Mouse (Mus musculus): Measurements from ENCODE around the gene Olfr1288. TPM values are rescaled to one million over a fixed set of nuclear protein-coding genes. Genes with fewer than 3 reads are reported as not detected.

The Olfr1288 gene
- polyA plus RNA-seq (2014; fragmentation: Nextera tagmentation; extraction: Ambion mirVana) = not detected in 2 replicates

DNA sequence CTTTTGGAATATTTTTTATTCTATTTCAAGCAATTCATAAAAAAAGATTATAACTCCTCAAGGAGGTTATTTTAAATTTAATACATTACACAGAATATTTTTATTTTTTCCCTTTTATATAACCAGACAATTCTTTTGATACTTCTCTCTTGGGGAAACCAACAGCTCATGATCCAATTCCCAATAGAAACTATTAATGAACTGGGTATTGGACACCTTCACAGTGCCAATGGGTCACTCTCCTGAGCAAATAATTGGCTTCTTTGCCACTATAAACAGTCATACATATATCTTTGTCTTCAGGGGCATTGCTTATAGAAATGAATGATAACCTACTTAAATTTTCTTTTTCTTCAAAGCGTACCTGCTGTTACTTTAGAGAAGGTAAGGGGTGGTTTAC lies at the start of gene Olfr1288:
Gene Olfr1288, plus strand, starts transcription at position 301 of the 400 bp plus-strand sequence.
- no peak within 1 kb of the TSS for H3K27ac ChIP-seq (ENCODE audit: low read depth, low read length)
- H3K4me3 ChIP-seq (ENCODE audit: low read depth, low read length) = no peak within 1 kb of the TSS
- no peaks in the 10 kb centered on the region for H3K9me3 ChIP-seq (replicated peaks; ENCODE audit: control insufficient read depth, low read length)
- H3K27me3 ChIP-seq (replicated peaks; ENCODE audit: control insufficient read depth, insufficient read depth, low read length) = no peaks in the 10 kb centered on the region
- no peak for DNase-seq (ENCODE audit: low spot score)
- 96% methylated on average over 1 of the region's 1 CpGs for WGBS
- H3K4me1 ChIP-seq (ENCODE audit: control insufficient read depth, insufficient read depth, low read length) = no peaks in the 10 kb centered on the region
- no peak within 1 kb of the TSS for H3K9ac ChIP-seq (ENCODE audit: low read length)
- no peak for ATAC-seq
- H3K36me3 ChIP-seq (ENCODE audit: control insufficient read depth, insufficient read depth, low read length) = no peaks in the 10 kb centered on the region
- H3K4me2 ChIP-seq (ENCODE audit: low read length) = no peak within 1 kb of the TSS

DNA sequence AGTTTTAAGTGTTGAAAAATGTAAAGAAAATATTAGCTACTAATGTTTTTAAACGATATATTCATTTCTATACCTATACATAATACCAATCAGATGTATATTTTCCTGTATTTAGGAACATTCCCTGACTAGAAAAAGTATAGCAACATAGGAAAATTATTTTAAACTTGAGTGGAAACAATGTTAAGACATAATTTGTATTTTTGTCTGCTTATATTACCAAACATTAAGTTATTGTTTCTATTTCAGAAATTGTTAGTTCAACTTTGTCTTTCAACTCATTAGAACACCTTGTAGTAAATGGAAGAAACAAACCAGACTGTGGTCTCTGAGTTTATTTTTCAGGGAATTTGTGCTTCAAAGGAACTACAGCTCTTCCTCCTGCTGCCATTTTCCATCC lies 25.1 kb upstream of the Olfr1288 start, which contains the start of gene Olfr1287:
Gene Olfr1287, plus strand, starts transcription at position 301 of the 400 bp plus-strand sequence.
- no peaks in the 10 kb centered on the region for H3K4me1 ChIP-seq (ENCODE audit: control insufficient read depth, insufficient read depth, low read length)
- no peak within 1 kb of the TSS for H3K4me3 ChIP-seq (ENCODE audit: low read depth, low read length)
- no peak for DNase-seq (ENCODE audit: low spot score)
- H3K4me2 ChIP-seq (ENCODE audit: low read length) = no peak within 1 kb of the TSS
- H3K36me3 ChIP-seq (ENCODE audit: control insufficient read depth, insufficient read depth, low read length) = no peaks in the 10 kb centered on the region
- no peak within 1 kb of the TSS for H3K9ac ChIP-seq (ENCODE audit: low read length)
- H3K27me3 ChIP-seq (replicated peaks; ENCODE audit: control insufficient read depth, insufficient read depth, low read length) = no peaks in the 10 kb centered on the region
- WGBS = 72% methylated on average over 1 of the region's 1 CpGs
- no peaks in the 10 kb centered on the region for H3K9me3 ChIP-seq (replicated peaks; ENCODE audit: control insufficient read depth, low read length)
- ATAC-seq = no peak
- no peak within 1 kb of the TSS for H3K27ac ChIP-seq (ENCODE audit: low read depth, low read length)

DNA sequence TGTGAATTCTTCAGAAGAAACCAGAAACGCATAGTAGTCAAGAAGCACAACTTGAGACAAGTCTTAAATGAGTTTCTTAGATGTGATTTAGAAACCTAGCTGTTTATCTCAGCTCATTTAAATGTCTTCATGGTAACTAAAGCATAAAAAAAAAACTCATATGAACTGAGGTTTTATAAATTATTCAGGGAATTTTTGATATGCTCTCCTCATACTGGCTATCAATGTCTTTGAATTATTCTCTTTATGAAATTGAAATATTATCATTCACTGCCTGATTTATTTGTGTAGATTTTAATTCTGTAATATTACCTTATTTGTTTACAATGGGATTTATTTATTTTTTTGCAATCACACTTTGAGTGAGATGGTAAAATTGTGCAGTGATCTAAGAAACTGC lies 6.6 kb downstream of the Olfr1288 start, which contains the start of gene Olfr1289:
Gene Olfr1289, plus strand, starts transcription at position 301 of the 400 bp plus-strand sequence.
- ATAC-seq (no peak), DNase-seq (ENCODE audit: low spot score) (no peak)
- Histone ChIP-seq H3K9ac (ENCODE audit: low read length) (no peak within 1 kb of the TSS), H3K4me1 (ENCODE audit: control insufficient read depth, insufficient read depth, low read length) (no peaks in the 10 kb centered on the region), H3K27me3 (replicated peaks; ENCODE audit: control insufficient read depth, insufficient read depth, low read length) (no peaks in the 10 kb centered on the region), H3K36me3 (ENCODE audit: control insufficient read depth, insufficient read depth, low read length) (no peaks in the 10 kb centered on the region), H3K4me2 (ENCODE audit: low read length) (no peak within 1 kb of the TSS), H3K4me3 (ENCODE audit: low read depth, low read length) (no peak within 1 kb of the TSS), H3K27ac (ENCODE audit: low read depth, low read length) (no peak within 1 kb of the TSS), H3K9me3 (replicated peaks; ENCODE audit: control insufficient read depth, low read length) (no peaks in the 10 kb centered on the region)
- 77% methylated on average over 1 of the region's 1 CpGs for WGBS

DNA sequence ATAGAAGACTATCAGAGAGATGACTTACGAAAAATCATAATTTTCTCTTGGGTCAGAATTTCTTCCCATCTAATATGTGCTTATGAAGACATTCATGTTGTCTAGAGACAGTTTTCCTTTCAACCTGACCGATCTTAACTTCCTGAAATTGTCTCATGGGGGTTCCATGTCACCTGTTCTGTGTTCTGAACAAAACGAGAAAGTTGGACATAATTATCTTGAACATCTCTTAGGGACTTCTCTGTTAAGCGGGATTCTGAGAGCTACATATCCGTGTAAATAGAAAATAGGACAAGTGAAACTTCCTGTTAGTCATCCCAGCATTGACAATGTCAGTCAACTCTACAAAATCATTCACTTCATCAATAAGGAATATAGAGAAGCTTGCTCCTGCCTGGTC lies 19.8 kb downstream of the Olfr1288 start, which contains the start of gene Olfr1290:
Gene Olfr1290, minus strand, starts transcription at position 101 of the 400 bp plus-strand sequence.
- Histone ChIP-seq H3K36me3 (ENCODE audit: control insufficient read depth, insufficient read depth, low read length) (no peaks in the 10 kb centered on the region), H3K4me2 (ENCODE audit: low read length) (no peak within 1 kb of the TSS), H3K4me3 (ENCODE audit: low read depth, low read length) (no peak within 1 kb of the TSS), H3K27ac (ENCODE audit: low read depth, low read length) (no peak within 1 kb of the TSS), H3K9me3 (replicated peaks; ENCODE audit: control insufficient read depth, low read length) (no peaks in the 10 kb centered on the region), H3K9ac (ENCODE audit: low read length) (no peak within 1 kb of the TSS), H3K27me3 (replicated peaks; ENCODE audit: control insufficient read depth, insufficient read depth, low read length) (no peaks in the 10 kb centered on the region), H3K4me1 (ENCODE audit: control insufficient read depth, insufficient read depth, low read length) (no peaks in the 10 kb centered on the region)
- no peak for ATAC-seq
- no peak for DNase-seq (ENCODE audit: low spot score)
- 82% methylated on average over 5 of the region's 5 CpGs for WGBS

DNA sequence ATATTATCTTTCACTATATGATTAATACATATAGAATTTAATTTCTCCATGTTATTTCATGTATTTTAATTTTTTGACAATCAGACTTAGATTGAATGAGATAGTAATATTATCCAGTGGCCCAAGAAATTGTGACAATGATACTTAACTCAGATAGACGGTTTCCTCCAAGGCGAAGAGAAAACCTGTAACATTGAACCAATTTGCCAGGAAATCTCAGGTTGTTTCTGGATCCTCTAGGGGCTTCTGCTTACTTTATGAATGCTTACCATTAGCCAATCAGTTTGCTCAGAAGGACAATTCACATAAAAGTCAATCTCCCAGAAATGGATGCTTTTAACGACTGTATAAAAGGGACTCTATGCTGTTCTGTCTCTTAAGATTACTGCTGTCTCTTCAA lies 23.0 kb downstream of the Olfr1288 start, which contains the start of gene Olfr1291-ps1:
Gene Olfr1291-ps1, plus strand, starts transcription at position 301 of the 400 bp plus-strand sequence.
- Histone ChIP-seq H3K27ac (ENCODE audit: low read depth, low read length) (no peak within 1 kb of the TSS), H3K36me3 (ENCODE audit: control insufficient read depth, insufficient read depth, low read length) (no peaks in the 10 kb centered on the region), H3K4me2 (ENCODE audit: low read length) (no peak within 1 kb of the TSS), H3K27me3 (replicated peaks; ENCODE audit: control insufficient read depth, insufficient read depth, low read length) (no peaks in the 10 kb centered on the region), H3K4me1 (ENCODE audit: control insufficient read depth, insufficient read depth, low read length) (no peaks in the 10 kb centered on the region), H3K9ac (ENCODE audit: low read length) (no peak within 1 kb of the TSS), H3K4me3 (ENCODE audit: low read depth, low read length) (no peak within 1 kb of the TSS), H3K9me3 (replicated peaks; ENCODE audit: control insufficient read depth, low read length) (no peaks in the 10 kb centered on the region)
- no peak for DNase-seq (ENCODE audit: low spot score)
- 88% methylated on average over 3 of the region's 3 CpGs for WGBS
- no peak for ATAC-seq

DNA sequence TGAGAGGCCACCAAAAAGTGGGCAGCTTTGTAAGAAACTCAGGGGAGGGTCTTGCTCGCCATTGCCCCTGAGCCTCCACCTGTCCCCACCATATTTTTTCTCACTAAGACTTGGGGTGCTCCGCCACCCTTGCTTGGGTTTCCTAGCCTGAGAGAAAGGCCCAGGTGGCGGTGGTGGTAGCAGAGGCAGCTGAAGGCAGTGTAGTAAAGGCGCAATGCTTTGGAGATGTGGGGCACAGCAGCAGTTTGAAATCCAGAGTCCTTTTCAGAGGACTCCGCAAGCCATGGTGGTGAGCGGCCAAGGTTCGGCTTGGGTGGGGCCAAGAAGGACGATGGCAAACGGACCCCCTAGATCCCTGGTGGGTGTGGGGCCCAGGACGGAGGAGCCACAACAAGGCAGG lies 43.5 kb downstream of the Olfr1288 start:
- Histone ChIP-seq H3K36me3 (ENCODE audit: control insufficient read depth, insufficient read depth, low read length) (no peaks in the 10 kb centered on the region), H3K9me3 (replicated peaks; ENCODE audit: control insufficient read depth, low read length) (no peaks in the 10 kb centered on the region), H3K27ac (ENCODE audit: low read depth, low read length) (no peak overlapping the region), H3K4me3 (ENCODE audit: low read depth, low read length) (no peak overlapping the region), H3K27me3 (replicated peaks; ENCODE audit: control insufficient read depth, insufficient read depth, low read length) (no peaks in the 10 kb centered on the region), H3K9ac (ENCODE audit: low read length) (no peak overlapping the region), H3K4me1 (ENCODE audit: control insufficient read depth, insufficient read depth, low read length) (no peaks in the 10 kb centered on the region), H3K4me2 (ENCODE audit: low read length) (no peak overlapping the region)
- DNase-seq (ENCODE audit: low spot score) (no peak), ATAC-seq (no peak)
- 91% methylated on average over 10 of the region's 10 CpGs for WGBS

DNA sequence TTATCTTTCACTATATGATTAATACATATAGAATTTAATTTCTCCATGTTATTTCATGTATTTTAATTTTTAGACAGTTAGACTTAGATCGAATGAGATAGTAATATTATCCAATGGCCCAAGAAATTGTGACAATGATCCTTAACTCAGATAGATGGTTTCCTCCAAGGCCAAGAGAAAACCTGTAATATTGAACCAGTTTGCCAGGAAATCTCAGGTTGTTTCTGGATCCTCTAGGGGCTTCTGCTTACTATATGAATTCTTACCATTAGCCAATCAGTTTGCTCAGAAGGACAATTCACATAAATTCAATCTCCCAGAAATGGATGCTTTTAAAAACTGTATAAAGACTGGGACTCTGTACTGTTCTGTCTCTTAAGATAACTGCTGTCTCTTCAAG lies 51.0 kb downstream of the Olfr1288 start, which contains the start of gene Olfr1293-ps:
Gene Olfr1293-ps, plus strand, starts transcription at position 301 of the 400 bp plus-strand sequence.
- no peaks in the 10 kb centered on the region for H3K36me3 ChIP-seq (ENCODE audit: control insufficient read depth, insufficient read depth, low read length)
- 93% methylated on average over 1 of the region's 1 CpGs for WGBS
- H3K9ac ChIP-seq (ENCODE audit: low read length) = no peak within 1 kb of the TSS
- H3K27ac ChIP-seq (ENCODE audit: low read depth, low read length) = no peak within 1 kb of the TSS
- no peaks in the 10 kb centered on the region for H3K27me3 ChIP-seq (replicated peaks; ENCODE audit: control insufficient read depth, insufficient read depth, low read length)
- no peaks in the 10 kb centered on the region for H3K4me1 ChIP-seq (ENCODE audit: control insufficient read depth, insufficient read depth, low read length)
- no peak for DNase-seq (ENCODE audit: low spot score)
- no peaks in the 10 kb centered on the region for H3K9me3 ChIP-seq (replicated peaks; ENCODE audit: control insufficient read depth, low read length)
- ATAC-seq = no peak
- H3K4me2 ChIP-seq (ENCODE audit: low read length) = no peak within 1 kb of the TSS
- H3K4me3 ChIP-seq (ENCODE audit: low read depth, low read length) = no peak within 1 kb of the TSS

Other genes starting within 250 kb of the Olfr1288 start
- not detected in 2 replicates for gene 4930430A15Rik, start 244.5 kb upstream of the Olfr1288 start, polyA plus RNA-seq (2014; fragmentation: Nextera tagmentation; extraction: Ambion mirVana)
- gene Olfr1275, start 238.8 kb upstream of the Olfr1288 start, polyA plus RNA-seq (2014; fragmentation: Nextera tagmentation; extraction: Ambion mirVana) = not detected in 2 replicates
- gene Olfr1276, start 219.6 kb upstream of the Olfr1288 start, polyA plus RNA-seq (2014; fragmentation: Nextera tagmentation; extraction: Ambion mirVana) = not detected in 2 replicates
- gene Olfr1277, start 200.0 kb upstream of the Olfr1288 start, polyA plus RNA-seq (2014; fragmentation: Nextera tagmentation; extraction: Ambion mirVana) = not detected in 2 replicates
- not detected in 2 replicates for gene Olfr1278, start 184.0 kb upstream of the Olfr1288 start, polyA plus RNA-seq (2014; fragmentation: Nextera tagmentation; extraction: Ambion mirVana)
- gene Olfr1279, start 173.5 kb upstream of the Olfr1288 start, polyA plus RNA-seq (2014; fragmentation: Nextera tagmentation; extraction: Ambion mirVana) = not detected in 2 replicates
- not detected in 2 replicates for gene Olfr1280, start 160.1 kb upstream of the Olfr1288 start, polyA plus RNA-seq (2014; fragmentation: Nextera tagmentation; extraction: Ambion mirVana)
- gene Olfr1281, start 147.6 kb upstream of the Olfr1288 start, polyA plus RNA-seq (2014; fragmentation: Nextera tagmentation; extraction: Ambion mirVana) = not detected in 2 replicates
- gene Olfr1282, start 138.0 kb upstream of the Olfr1288 start, polyA plus RNA-seq (2014; fragmentation: Nextera tagmentation; extraction: Ambion mirVana) = not detected in 2 replicates
- not detected in 2 replicates for gene Olfr1283, start 107.3 kb upstream of the Olfr1288 start, polyA plus RNA-seq (2014; fragmentation: Nextera tagmentation; extraction: Ambion mirVana)
- gene Olfr1284, start 98.6 kb upstream of the Olfr1288 start, polyA plus RNA-seq (2014; fragmentation: Nextera tagmentation; extraction: Ambion mirVana) = not detected in 2 replicates
- gene Olfr1286, start 51.0 kb upstream of the Olfr1288 start, polyA plus RNA-seq (2014; fragmentation: Nextera tagmentation; extraction: Ambion mirVana) = not detected in 2 replicates
- gene Olfr1287, start 25.0 kb upstream of the Olfr1288 start, polyA plus RNA-seq (2014; fragmentation: Nextera tagmentation; extraction: Ambion mirVana) = not detected in 2 replicates
- not detected in 2 replicates for gene Olfr1289, start 6.7 kb downstream of the Olfr1288 start, polyA plus RNA-seq (2014; fragmentation: Nextera tagmentation; extraction: Ambion mirVana)
- not detected in 2 replicates for gene Olfr1290, start 19.7 kb downstream of the Olfr1288 start, polyA plus RNA-seq (2014; fragmentation: Nextera tagmentation; extraction: Ambion mirVana)
- gene Olfr1291-ps1, start 23.1 kb downstream of the Olfr1288 start, polyA plus RNA-seq (2014; fragmentation: Nextera tagmentation; extraction: Ambion mirVana) = not detected in 2 replicates
- gene Olfr1293-ps, start 51.1 kb downstream of the Olfr1288 start, polyA plus RNA-seq (2014; fragmentation: Nextera tagmentation; extraction: Ambion mirVana) = not detected in 2 replicates
- not detected in 2 replicates for gene Olfr1294, start 66.2 kb downstream of the Olfr1288 start, polyA plus RNA-seq (2014; fragmentation: Nextera tagmentation; extraction: Ambion mirVana)
- gene Olfr1295, start 95.6 kb downstream of the Olfr1288 start, polyA plus RNA-seq (2014; fragmentation: Nextera tagmentation; extraction: Ambion mirVana) = not detected in 2 replicates
- not detected in 2 replicates for gene Olfr1297, start 152.4 kb downstream of the Olfr1288 start, polyA plus RNA-seq (2014; fragmentation: Nextera tagmentation; extraction: Ambion mirVana)
- not detected in 2 replicates for gene Olfr1298, start 175.1 kb downstream of the Olfr1288 start, polyA plus RNA-seq (2014; fragmentation: Nextera tagmentation; extraction: Ambion mirVana)
- not detected in 2 replicates for gene Olfr1299, start 187.3 kb downstream of the Olfr1288 start, polyA plus RNA-seq (2014; fragmentation: Nextera tagmentation; extraction: Ambion mirVana)

All from forebrain, embryonic 14.5 days (tissue).